Mouse (Mus musculus) brain, embryonic 14.5 days (tissue): ENCODE data around the gene Pgrmc2.

Source experiments
- CTCF ChIP-seq: fragments of 200-500 bp; IDR thresholded peaks from 2 replicates; pipeline ENCODE4 v1.5.1; 2012; ENCODE audit warnings: inconsistent platforms, mild to moderate bottlenecking, moderate library complexity, borderline replicate concordance; ENCODE audit not compliant: insufficient read depth, insufficient read length; ENCODE audit errors: extremely low read depth
- POLR2A ChIP-seq: fragments of 200-500 bp; IDR thresholded peaks from 2 replicates; pipeline ENCODE4 v1.6.1; 2012; ENCODE audit warnings: mild to moderate bottlenecking, inconsistent platforms, borderline replicate concordance; ENCODE audit not compliant: poor library complexity, insufficient read depth, insufficient read length, severe bottlenecking; ENCODE audit errors: extremely low read depth

DNA sequence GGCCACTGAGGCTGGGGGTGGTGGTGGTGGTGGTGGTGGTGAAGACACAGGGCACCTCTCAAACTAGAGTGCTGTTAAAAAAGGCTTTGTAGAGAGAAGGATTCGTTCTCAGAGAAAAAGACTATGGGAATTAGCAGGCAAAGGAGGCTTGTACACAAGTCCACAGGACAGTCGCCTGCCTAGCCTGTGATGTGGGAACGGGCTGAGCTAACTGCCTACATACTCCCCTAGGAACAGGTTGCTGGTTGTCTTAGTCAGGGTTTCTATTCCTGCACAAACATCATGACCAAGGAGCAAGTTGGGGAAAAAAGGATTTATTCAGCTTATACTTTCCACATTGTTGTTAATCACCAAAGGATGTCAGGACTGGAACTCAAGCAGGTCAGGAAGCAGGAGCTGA lies 23.6 kb downstream of the Pgrmc2 start:
- no peak for TF ChIP-seq POLR2A
- no peak for TF ChIP-seq CTCF
